Mouse (Mus musculus) MEL (cell line): ENCODE measurements at regions not wholly inside any gene's neighbourhood (a gene's known extent, or its start where the extent isn't known, plus 50 kb on each side); places are given as distances from the start of the nearest gene placed in this dataset.

Experiments
- CTCF ChIP-seq, 3 experiments: IDR thresholded peaks in 2 of 3; conservative IDR thresholded peaks in 1 of 3; 2 replicates each; pipeline ENCODE4 v1.5.1; 2011 to 2012; ENCODE audit warnings: low read length in 3 of 3, low read depth in 2 of 3, mild to moderate bottlenecking in 2 of 3, improper control_type of control experiment in 1 of 3, inconsistent platforms in 1 of 3, mixed read lengths in 1 of 3, moderate library complexity in 1 of 3; ENCODE audit not compliant: control insufficient read depth in 1 of 3, insufficient read depth in 1 of 3, poor library complexity in 1 of 3, severe bottlenecking in 1 of 3
- GATA1 ChIP-seq: IDR thresholded peaks from 2 replicates; pipeline ENCODE4 v1.6.1; 2011; ENCODE audit warnings: low read depth, low read length, improper control_type of control experiment
- MAFK ChIP-seq: IDR thresholded peaks from 2 replicates; pipeline ENCODE4 v1.6.1; 2011; ENCODE audit warnings: low read depth, mild to moderate bottlenecking, low read length, improper control_type of control experiment, borderline replicate concordance

DNA sequence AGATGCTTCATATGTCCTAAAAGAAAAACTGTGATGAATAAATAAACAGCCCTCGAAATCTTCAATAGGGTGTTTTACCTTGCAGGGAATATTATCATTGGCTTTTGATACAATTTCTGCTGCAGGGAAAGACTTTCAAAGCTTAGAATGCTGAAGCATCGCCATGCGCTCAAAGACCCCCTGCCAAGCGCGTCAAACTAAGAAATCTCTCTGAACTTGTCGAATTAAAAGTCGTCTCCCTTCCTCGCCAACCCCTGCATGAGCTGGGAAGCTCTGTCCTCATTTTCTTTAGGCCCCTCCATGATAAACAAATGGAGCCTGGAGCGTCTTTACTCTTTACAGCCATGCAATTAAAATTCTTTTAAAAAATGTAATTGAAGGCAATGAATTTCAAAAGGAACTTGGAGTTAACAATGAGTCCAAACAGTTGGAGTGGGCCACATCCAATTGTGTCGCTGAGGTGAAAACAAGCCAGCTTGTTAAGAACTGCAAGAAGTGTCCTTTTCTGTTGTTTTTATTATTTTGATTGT lies 784.3 kb upstream of the Tenm3 start:
- no peak for TF ChIP-seq CTCF (IDR thresholded peaks at IDR 0.05 in 2 of 3, conservative IDR thresholded peaks at IDR 0.05 in 1 of 3; ENCODE audit: control insufficient read depth in 1 of 3, insufficient read depth in 1 of 3, low read depth in 2 of 3, low read length in 3 of 3, poor library complexity in 1 of 3, severe bottlenecking in 1 of 3)
- TF ChIP-seq MAFK, result no peak
- no peak for TF ChIP-seq GATA1
